ENCODE assay signal across 9 mouse cellular contexts in genomic region chr3:138815127-138815837, GRCm38 (mm10).
DNase-seq lines count a peak whose midpoint lies in the region; ATAC-seq and TF ChIP-seq lines count a peak whose summit lies in the region.
"Had no signal": no experiment of that assay in that cellular context is flagged by ENCODE, and none has a peak within 500 bp of the region (broad histone marks: within the 10 kb centered on the region; RNA-seq: fewer than 3 reads in every experiment).

No protein-coding gene starts in this region.

- H3K4me1 ChIP-seq in testis, adult 2 months (ENCODE audit: control insufficient read depth, insufficient read depth, low read length): peaks cover 5% of the 10 kb centered on the region; the same call in 1 of the 2 replicates
- peaks cover 26% of the 10 kb centered on the region for H3K4me1 ChIP-seq in stomach, embryonic 16.5 days (ENCODE audit: control insufficient read depth, insufficient read depth, low read length)
- 0 out of 2 replicates have a peak, but pooled peaks cover 5% of the 10 kb centered on the region for H3K4me1 ChIP-seq in intestine, embryonic 16.5 days (ENCODE audit: control insufficient read depth, insufficient read depth, low read length)

- H3K36me3 ChIP-seq in testis, adult 2 months (ENCODE audit: control insufficient read depth, insufficient read depth, low read length): no peaks in the 10 kb centered on the region
- H3K36me3 ChIP-seq in stomach, embryonic 16.5 days (ENCODE audit: control insufficient read depth, insufficient read depth, low read length): no peaks in the 10 kb centered on the region
- H3K36me3 ChIP-seq in intestine, embryonic 16.5 days (ENCODE audit: control insufficient read depth, insufficient read depth, low read length): no peaks in the 10 kb centered on the region

- ATAC-seq in stomach, embryonic 16.5 days (ENCODE audit: insufficient read depth, low FRiP score): peak; percentile 16; the same call in 1 of the 2 replicates
- ATAC-seq in intestine, embryonic 16.5 days: no peak

- TF ChIP-seq CTCF in testis, adult 2 months (IDR thresholded peaks at IDR 0.05; ENCODE audit: control insufficient read depth, insufficient read depth, insufficient replicate concordance, low read depth, low read length): no peak

- peak overlapping the region; percentile 39; the same call in 1 of the 2 replicates for H3K4me3 ChIP-seq in testis, adult 2 months (ENCODE audit: control insufficient read depth, low read depth, low read length)
- H3K4me3 ChIP-seq in stomach, embryonic 16.5 days (replicated peaks; ENCODE audit: low read length): no peak overlapping the region
- no peak overlapping the region for H3K4me3 ChIP-seq in intestine, embryonic 16.5 days (ENCODE audit: low read length)

- no peak for TF ChIP-seq POLR2A in testis, adult 2 months (IDR thresholded peaks at IDR 0.05; ENCODE audit: control insufficient read depth, low read depth, low read length)

- WGBS in stomach, embryonic 16.5 days: 69% methylated on average over 7 of the region's 7 CpGs
- WGBS in intestine, embryonic 16.5 days: 69% methylated on average over 7 of the region's 7 CpGs

- no peak for DNase-seq in testis, postnatal 14 days (ENCODE audit: low spot score)
- peak; percentile 76 to 80 for DNase-seq in cerebellum, postnatal 10 days
- peak; percentile 45 to 49 for DNase-seq in heart, postnatal 14 days
- DNase-seq in spleen, postnatal 36 days (ENCODE audit: low spot score in 2 of 2): no peak
- no peak for DNase-seq in layer of hippocampus, adult 8-10 months (ENCODE audit: low spot score in 2 of 2)
- DNase-seq: right cerebral cortex, postnatal 14 days had no signal

- H3K27me3 ChIP-seq in testis, adult 2 months (ENCODE audit: control insufficient read depth, insufficient read depth, low read length): no peaks in the 10 kb centered on the region
- H3K27me3 ChIP-seq in stomach, embryonic 16.5 days (ENCODE audit: control insufficient read depth, insufficient read depth, low read length): no peaks in the 10 kb centered on the region
- H3K27me3 ChIP-seq in intestine, embryonic 16.5 days (replicated peaks; ENCODE audit: control insufficient read depth, insufficient read depth, low read length): no peaks in the 10 kb centered on the region

- H3K4me2 ChIP-seq in stomach, embryonic 16.5 days (ENCODE audit: low read depth, low read length): no peak overlapping the region
- H3K4me2 ChIP-seq in intestine, embryonic 16.5 days (ENCODE audit: low read depth, low read length): no peak overlapping the region

- intact Hi-C loops in heart, postnatal 14 days (cut with DNase I): no loop called here

- no peaks in the 10 kb centered on the region for H3K9me3 ChIP-seq in stomach, embryonic 16.5 days (replicated peaks; ENCODE audit: control insufficient read depth, low read length)
- H3K9me3 ChIP-seq in intestine, embryonic 16.5 days (ENCODE audit: control insufficient read depth, low read length): no peaks in the 10 kb centered on the region; the same call in 1 of the 2 replicates

- no peak overlapping the region for H3K9ac ChIP-seq in stomach, embryonic 16.5 days (ENCODE audit: low read length)
- H3K9ac ChIP-seq in intestine, embryonic 16.5 days (ENCODE audit: low read depth, low read length): no peak overlapping the region

- H3K27ac ChIP-seq in testis, adult 2 months (ENCODE audit: control insufficient read depth, insufficient read depth, low read depth, low read length): no peak overlapping the region
- peak overlapping the region; percentile 60; the same call in 1 of the 2 replicates for H3K27ac ChIP-seq in stomach, embryonic 16.5 days (ENCODE audit: low read length)
- H3K27ac ChIP-seq in intestine, embryonic 16.5 days (ENCODE audit: low read length): no peak overlapping the region

Comparison
In these comparisons a context has a peak if more than half of its experiments do, and no peak if none do; other contexts are left out.
1. DNase-seq: peak in cerebellum, postnatal 10 days (2 of 2) and heart, postnatal 14 days (2 of 2); none in testis, postnatal 14 days (single experiment), spleen, postnatal 36 days (0 of 2) and layer of hippocampus, adult 8-10 months (0 of 2).